Mouse (Mus musculus): ENCODE measurements around the gene Tnip1.

The Tnip1 gene

DNA sequence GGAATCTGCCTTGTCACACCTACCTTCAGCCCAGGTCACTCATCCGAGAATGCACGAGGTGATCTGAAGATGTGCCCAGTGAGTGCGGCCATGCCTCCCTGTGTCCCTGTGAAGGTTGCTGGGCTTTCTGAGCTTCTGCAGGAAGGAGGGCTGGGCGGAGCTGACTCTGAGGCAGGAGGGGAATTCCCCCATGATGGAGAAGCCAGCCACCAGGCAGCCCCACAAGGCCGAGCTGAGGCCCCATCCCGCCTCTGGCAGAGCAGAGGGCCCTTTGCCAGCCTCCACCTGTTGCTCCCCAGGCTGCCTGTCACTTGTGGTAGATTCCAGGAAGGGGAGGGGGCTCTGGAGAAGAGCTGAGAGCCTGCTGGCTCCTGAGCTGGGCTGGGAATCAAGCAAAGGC is at the start of gene Tnip1:
TSS of gene Tnip1 (minus strand) at position 108 of the 400 bp plus-strand sequence.
- in situ Hi-C loops (cut with MboI, MseI) = no loop called here

DNA sequence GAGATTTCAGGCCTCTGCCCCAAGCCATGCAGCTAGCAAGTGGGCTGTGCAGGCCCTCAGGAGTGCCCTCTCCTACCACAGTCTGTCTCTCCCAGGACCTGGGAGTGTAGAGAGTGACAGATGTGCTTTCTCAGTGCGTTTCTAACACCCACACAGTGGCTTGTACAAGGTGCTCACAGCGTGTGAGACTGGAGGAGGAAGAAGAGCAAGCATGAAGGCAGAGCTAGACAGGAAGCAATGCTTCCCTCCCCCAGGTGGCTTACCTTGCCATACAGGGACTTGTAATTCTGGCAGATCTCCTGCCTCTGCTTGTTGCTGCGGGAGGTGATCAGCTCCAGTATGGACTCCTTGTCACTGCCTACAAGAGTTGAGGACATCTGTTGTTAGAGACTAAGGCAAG is 48.7 kb upstream of the Tnip1 start:
- in situ Hi-C loops (cut with MboI, MseI) = no loop called here

DNA sequence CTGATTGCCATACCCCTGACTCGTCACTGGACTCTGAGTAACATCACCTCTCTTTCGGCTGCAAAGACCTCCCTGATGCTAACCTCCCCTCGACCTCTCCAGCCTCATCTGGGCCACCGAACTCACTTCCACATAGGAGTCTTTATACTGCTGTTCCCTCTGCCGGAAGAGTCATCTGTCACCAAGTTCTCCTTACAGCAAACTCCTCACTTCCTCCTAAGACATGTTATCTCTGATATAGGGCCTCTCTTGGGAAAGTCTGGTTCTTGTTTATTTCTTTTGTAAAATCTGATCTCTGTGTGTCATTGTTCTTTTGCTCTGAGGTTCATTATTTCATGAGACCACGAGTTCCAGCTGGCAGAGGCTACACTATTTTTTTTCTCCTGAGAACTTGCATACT is 45.5 kb upstream of the Tnip1 start:
- in situ Hi-C loops (cut with MboI, MseI) = no loop called here

DNA sequence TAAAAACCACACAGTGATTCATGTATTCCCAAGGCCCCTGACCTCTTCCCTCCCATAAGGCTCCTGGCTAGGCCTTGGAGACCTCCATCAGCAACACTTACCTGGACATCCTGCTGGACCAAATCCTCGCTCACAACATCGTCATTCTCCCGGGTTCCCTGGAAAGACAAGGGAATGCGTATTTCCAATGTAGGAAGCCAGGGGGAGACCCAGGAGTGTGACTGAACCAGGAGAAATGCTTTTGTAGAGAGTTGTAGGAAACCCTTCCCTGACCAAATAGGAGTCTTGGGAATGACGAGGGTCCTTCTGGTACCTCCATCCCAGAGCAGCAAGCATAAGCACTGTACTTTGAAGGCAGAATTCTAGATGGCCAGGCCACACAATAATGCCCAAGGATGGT is 43.0 kb upstream of the Tnip1 start:
- in situ Hi-C loops (cut with MboI, MseI) = no loop called here

DNA sequence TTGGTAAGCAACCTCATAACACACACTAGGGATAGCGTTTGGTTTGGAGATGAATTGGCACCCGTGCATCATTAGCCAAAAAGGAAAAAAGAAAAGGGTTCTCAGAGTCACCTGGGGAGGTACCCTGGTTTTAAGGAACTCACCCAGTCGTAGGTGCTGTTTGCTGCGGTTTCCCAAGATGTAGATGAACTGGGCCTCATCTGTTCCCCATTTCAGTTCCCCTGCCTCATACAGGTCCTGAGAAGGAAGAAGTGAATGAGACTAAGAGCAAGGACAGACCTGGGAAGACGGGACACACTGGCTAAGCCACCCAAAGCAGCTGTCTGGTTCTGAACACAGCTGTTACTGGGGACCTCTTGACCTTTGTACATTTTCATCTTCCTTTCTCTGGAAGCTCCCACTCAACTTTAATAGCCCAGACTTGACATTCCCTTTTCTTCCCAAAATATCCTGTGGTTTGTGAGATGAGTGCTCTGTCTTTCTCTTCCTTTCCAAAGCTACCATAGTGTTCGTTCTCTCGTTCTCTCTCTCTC is 42.3 kb upstream of the Tnip1 start:
- in situ Hi-C loops (cut with MboI, MseI) = no loop called here

DNA sequence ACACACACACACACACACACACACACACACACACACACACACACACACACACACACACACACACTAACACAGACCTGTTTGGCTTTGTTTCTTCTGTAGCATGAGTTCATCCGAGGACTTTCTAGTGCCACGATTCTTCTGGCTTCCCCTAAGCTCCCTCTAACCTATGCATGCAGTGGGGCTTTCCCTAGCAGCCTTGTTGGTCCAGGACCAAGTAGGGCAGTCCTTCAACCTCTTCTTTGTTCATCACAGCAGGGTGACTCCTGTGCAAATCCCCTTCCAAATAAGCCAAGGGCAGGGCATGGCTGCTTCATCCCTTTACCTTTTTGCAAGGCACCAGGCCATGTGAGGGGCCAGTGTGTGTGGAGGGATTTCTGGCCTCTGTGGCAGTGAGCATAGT is 36.0 kb upstream of the Tnip1 start:
- in situ Hi-C loops (cut with MboI, MseI) = loop anchor here (5.0 kb wide), 1 partner anchor 44 kb away; no protein-coding TSS in a partner anchor

DNA sequence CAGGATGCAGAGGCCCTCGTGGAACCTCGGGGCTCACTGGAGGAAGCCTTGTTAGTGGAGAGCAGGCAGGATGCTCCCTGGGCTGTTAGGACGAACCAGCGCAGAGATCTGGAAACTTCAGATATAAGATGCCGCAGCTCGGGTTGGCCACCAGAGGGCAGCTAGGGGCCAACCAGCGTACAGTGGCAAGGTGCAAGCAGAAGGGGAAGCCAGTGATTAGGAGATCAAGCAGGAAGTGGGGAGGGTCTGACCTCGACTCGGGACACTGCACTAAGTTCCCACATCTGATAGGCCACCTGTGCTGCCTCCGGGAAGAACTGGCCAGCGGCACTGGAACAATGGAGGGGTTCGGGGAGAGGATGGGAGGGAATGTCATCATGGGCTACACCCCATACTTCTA is 35.6 kb upstream of the Tnip1 start:
- in situ Hi-C loops (cut with MboI, MseI) = loop anchor here (5.0 kb wide), 1 partner anchor 44 kb away; no protein-coding TSS in a partner anchor

DNA sequence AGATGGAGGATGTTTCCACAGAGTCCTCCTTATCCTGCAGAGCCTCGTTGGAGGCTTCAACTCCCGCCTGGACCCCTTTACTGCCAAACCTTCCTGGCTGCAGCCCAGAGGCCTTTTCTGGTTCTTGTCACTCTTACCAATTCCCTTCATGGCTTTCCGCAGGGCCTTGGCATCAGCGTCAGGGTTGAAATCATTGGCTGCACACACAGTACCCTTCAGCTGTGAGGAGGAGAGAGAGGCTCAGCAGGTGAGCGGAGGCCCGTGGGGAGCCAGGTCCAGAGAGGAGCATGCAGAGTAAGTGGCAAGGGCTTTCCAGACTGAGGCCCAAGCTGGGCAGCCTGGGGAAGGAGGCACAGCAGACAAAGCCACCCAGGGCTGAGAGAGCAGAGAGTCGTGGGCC is 33.5 kb upstream of the Tnip1 start:
- in situ Hi-C loops (cut with MboI, MseI) = loop anchor here (5.0 kb wide), 1 partner anchor 46 kb away; no protein-coding TSS in a partner anchor

DNA sequence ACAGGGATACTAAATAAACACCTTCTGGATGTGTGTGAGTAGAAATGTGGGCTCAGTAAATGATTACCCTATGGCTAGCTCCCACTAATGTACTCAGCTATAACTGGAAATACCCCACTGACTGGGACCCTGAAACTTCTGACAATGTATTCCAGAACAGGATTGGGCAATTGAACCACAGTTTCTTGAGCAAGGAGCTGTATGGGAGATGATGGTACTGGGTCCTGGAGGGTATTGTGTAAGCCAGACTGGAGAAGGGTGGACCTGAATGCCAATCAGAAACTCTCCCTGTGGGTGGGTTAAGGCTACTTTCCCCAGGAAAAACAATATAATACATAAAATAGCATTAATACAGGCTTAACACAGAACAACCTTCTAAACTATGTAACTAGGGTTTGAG is 27.2 kb upstream of the Tnip1 start:
- in situ Hi-C loops (cut with MboI, MseI) = loop anchor here (10.0 kb wide), 1 partner anchor 105 kb away; no protein-coding TSS in a partner anchor

DNA sequence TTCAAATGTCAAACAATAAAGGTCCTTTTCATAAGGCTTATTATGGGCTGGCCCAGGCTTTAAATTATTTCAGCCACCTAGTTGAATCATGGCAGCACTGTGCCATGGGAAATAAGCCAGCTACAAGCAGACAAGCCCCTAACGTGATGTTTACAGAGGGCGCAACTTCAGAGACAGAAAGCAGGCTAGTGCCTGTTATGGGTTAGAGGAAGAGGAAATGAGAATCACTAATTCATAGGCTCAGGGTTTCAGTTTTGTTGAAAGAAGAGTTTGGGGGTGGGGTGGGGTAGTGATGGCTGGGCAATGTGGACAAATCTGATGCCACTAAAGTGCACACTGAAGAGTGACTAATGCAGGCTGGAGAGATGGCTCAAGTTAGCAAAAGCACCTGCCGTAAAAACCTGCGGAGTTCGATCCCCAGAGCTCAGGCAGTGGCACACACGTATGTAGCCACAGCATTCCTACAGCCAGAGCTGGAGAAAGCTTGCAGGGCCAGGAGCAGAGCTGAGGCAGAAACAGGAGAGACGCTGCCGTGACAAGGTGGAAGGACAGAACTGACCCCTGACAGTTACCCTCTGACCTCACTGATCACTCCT is 26.1 kb upstream of the Tnip1 start:
- in situ Hi-C loops (cut with MboI, MseI) = loop anchor here (10.0 kb wide), 1 partner anchor 104 kb away; no protein-coding TSS in a partner anchor

DNA sequence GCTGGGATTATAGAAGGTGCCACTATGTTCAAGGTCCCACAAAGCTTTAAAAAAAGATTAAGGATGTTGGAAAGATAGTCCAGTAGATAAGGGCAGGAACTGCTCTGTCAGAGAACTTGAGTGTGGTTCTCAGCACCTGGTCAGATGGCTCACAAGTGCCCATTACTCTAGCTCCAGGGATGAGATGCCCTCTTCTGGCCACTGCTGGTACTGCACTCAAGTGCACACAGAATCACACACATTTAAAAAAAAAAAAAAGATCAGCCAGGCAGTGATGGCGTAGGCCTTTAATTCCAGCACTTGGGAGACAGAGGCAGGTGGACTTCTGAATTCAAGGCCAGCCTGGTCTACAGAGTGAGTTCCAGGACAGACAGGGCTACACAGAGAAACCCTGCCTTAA is 25.3 kb upstream of the Tnip1 start:
- in situ Hi-C loops (cut with MboI, MseI) = loop anchor here (10.0 kb wide), 1 partner anchor 103 kb away; no protein-coding TSS in a partner anchor

DNA sequence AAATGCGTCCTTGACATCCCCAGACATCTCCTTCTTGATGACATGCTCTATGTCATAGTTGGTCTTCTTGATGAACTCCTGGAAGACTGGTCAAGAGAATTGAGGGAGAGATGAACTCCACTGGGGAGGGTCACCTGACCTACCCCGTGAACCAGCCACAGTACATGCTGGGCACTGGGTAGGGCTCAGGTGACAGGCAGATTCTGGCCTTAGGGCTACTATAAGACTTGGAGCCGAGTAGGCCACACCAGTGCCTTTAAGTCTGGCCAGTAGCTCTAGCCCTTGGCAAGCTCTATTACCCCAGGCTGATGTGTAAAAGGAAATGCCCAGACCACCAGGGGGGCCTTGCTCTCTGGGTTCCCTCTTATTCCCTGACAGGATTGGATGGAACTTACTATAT is 22.4 kb upstream of the Tnip1 start:
- in situ Hi-C loops (cut with MboI, MseI) = loop anchor here (10.0 kb wide), 1 partner anchor 100 kb away; no protein-coding TSS in a partner anchor

DNA sequence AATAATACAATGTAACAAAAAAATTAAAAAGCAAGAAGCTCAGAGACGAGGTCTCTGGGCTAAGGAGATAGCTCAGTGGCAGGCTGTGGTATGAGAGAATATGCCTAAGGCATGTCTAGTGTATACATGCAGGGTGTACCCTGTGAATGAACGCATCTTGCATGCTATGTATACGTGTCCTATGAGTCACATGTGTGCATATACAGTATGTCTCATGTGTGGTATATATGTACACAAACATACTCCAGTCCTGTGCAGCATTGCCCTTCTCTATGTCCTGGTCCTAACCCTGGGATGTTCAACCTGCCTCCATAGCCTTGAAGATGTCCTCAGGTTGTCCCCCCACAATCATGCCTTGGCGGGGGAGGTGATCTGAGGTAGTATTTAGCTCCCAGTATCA is 21.9 kb upstream of the Tnip1 start:
- in situ Hi-C loops (cut with MboI, MseI) = loop anchor here (5.0 to 10.0 kb wide), 2 partner anchors 52 to 100 kb away; no protein-coding TSS in a partner anchor

DNA sequence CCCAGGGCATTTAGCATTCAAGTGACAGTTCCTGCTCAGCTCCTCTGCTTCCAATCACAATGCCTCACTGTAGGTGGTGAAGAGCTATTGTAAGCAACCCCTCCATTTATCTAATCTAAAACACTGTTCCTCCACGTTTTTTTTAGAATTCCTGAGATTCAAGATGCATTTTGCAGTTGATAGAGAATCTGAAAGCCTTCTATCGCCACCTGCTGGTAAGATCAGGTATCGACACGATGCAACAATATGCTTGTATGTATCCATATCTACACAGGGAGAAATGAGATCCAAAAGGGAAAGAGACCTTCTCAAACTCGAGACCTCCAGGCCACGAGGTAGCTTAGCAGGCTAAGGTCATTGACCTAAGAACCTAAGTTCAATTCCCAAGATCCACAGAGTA is 21.4 kb upstream of the Tnip1 start:
- in situ Hi-C loops (cut with MboI, MseI) = loop anchor here (5.0 to 10.0 kb wide), 2 partner anchors 52 to 99 kb away; no protein-coding TSS in a partner anchor

DNA sequence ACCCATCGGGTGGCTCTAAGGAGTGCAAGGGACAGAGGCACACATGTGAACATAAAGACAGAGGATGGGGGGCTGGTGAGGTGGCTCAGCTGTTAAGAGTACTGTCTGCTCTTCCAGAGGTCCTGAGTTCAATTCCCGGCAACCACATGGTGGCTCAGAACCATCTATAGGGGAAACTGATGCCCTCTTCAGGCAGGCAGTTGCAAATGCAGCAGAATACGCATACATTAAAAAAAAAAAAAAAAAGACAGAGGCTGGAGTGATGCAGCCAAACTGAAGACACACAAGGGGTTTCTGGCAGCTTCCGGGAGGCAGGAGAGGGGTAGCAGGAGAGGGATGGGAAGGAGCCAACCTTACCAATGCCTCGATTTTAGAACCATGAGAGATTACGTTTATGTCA is 19.8 kb upstream of the Tnip1 start:
- in situ Hi-C loops (cut with MboI, MseI) = loop anchor here (5.0 to 10.0 kb wide), 2 partner anchors 50 to 98 kb away; no protein-coding TSS in a partner anchor

DNA sequence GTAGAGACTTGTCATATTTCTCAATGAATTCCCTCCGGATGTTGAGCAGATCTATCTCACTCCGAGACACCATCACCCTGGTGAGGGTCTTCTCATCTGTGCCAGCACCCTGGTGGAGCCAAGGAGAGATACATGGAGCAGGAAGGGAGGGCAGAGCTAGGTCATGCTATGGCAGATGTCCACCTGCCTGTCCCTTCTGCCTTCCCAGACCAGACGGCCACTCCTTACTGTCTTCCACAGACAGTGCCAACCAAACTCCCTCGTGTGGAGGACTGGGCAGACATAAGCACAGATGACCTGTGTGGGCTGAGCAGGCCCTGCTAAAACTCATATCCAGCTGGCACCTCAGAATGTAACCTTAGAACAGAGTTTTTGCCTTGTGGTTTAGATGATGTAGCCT is 18.9 kb upstream of the Tnip1 start:
- in situ Hi-C loops (cut with MboI, MseI) = loop anchor here (5.0 to 10.0 kb wide), 2 partner anchors 49 to 97 kb away; no protein-coding TSS in a partner anchor

DNA sequence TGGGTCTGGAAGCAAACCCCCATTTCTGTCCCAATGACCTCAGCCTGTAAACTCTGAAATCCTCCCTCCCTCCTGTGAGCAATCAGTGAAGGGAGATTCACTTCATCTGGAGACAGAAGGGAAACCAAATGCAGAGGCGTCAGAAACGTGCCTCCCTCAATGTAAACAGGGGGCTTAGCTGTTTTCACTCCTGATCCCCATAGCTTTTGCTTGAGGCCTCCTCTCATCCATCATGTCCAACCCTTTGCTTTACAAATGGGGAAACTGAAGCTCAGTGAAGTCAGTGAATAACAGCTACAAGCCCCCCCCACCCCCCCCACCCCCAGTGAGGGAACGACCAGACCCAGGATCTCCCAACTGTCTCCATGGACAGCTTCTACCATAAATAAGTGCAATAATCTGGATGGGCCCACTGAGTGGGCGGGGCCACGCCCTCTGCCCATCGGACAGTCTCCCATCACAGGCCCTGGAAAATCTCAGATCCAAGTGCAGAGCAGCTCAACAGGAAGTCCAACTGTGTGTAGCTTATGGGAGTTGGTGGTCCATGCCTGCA is 14.7 kb upstream of the Tnip1 start:
- in situ Hi-C loops (cut with MboI, MseI) = no loop called here

DNA sequence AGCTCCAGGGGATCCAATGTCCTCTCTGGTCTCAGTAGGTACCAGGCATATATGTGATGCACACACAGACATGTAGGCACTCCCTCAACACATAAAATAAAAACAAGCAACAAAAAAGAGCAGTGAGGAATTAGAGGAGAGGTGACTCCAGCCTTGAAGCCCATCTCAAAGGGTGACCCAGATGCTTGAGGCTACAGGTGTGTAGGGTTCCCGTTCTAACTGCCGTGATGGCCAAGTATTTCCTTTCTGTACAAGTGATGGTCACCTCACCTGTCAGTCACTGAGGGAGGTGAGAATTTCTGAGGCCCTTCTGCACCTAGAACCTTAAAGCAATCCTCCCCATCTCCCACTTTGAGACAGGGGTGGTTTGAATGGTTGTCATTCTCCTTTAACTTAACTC is 13.6 kb upstream of the Tnip1 start:
- in situ Hi-C loops (cut with MboI, MseI) = no loop called here

DNA sequence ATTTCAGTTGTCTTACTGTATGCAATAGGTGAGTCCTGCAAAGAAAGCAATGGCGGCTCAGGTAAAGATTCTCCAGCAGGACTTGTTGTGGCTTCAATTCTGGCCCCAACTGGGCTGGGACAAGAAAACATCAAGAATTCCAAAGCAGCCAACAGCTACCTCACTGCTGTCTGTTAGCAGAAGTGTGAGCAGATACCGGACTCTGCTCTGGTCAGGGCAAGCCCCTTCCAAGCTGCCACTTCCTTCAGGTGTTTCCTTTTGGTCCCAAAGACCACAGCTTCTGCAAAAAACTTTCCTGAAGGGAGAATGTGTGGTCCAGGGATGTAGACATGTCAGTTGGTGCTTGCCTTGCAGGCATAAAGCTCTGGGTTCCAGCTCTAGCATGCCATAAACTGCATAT is 13.0 kb upstream of the Tnip1 start:
- in situ Hi-C loops (cut with MboI, MseI) = no loop called here

DNA sequence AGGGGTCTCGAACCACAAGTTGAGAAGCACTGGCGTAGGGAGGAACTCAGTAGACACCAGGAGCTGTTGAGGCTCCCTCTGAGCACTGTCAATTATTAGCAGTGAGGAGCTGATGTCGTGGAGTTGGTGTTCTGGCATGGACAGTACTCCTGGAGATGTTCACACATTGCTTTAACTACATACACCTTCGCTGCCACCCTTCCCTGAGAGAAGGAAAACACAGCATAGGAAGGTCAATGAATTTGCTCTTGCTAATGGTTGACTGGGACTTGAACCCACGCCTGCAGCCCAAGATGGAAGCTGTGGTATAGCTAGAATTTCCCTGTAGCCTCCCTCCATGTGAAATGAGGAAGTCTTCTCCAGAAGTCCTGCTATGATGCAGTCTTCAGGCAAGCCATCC is 12.6 kb upstream of the Tnip1 start:
- in situ Hi-C loops (cut with MboI, MseI) = no loop called here

DNA sequence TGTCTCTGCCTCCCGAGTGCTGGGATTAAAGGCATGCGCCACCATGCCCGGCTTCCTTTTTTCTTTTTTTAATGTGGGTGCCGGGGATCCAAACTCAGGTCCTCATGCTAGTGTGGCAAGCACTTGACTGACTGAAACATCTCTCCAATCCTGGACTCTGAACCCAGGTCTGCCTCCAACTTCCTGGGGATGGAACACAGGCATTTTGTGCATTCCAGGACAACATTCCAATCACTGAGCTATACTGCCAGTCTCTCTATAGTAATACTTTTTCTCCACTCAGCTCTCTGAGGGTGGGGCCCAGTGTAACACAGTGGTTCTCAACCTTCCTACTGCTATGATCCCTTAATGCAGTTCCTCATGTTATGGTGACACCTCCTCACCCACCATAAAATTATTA is 11.9 kb upstream of the Tnip1 start:
- in situ Hi-C loops (cut with MboI, MseI) = no loop called here

DNA sequence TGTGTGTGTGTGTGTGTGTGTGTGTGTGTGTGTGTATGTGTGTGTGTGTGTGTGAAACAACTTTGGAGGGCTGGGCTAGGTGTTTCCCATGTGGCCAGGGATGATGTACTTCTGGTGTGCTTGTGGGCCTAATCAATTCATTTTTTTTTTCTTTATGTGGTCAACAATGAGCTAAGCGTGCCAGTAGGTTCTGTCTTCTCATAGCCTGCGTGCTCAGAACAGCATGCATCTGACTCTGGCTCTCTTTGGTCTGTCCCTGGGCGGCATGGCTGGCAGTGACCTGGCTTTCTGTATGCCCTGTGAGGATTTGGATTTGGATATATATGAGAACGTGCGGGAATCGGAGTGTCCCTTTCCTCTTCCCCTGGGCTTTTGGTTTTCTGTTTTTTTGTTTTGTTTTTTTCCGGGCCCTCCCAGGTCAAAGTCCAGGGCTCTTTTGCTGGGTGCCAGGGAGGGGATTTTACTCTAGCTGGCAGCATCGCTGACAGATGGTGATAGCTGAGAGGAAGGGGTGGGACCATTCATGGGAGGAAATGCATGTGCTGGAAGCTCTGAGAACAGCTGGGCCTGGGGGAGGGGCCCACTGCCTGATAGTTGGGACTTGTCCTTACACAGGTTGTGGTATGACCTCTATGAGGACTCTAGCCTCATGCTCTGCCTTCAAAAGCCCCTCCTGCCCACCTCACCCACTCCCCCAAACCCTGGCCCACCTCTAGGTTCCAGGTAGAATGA is 10.9 kb upstream of the Tnip1 start:
- in situ Hi-C loops (cut with MboI, MseI) = no loop called here

Measured in T-helper 1 cell (primary cell).